Mouse (Mus musculus): Measurements from ENCODE around the gene Kdr.

Kdr gene

DNA sequence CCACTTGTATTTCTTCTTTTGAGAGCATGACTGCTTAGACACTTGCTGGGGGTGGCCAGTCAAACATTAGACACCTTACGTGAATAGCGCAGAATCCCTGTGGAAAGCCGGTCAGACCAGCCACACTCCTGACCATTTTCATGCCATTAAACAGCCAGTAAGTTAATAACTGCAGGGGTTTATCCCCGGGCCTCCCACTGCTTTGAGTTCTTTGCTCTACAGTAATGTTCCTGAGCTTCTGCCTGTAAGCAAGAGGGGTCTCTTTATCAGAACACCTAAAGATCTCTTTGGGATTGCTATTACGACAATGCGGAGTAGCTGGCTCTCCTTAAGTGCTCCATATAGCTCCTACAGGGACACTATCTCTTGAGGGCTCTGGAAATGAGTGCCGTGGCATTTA is 58.7 kb downstream of the Kdr start:
- no peak for DNase-seq (ENCODE audit: low spot score in 2 of 2)

DNA sequence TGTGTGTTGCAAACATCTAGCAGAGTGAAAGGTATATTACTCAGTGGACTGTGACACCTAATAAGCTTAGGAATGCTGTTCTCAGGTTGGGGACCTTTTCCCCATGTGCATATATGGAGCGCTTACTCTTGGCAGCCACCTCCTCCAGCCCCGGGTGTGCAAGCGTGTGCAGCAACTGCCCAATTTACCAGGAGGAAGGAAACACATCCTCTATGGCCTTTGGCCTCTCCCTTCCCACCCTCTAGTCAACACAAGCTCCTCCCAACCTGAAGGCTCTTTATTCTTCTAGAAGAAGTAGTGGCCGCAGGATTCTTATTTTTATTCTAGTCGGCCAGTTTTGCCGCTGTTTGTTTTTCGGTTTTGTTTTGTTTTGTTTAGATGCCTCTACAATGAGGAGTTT is 60.1 kb downstream of the Kdr start:
- no peak for DNase-seq (ENCODE audit: low spot score in 2 of 2)

- no peak for DNase-seq (ENCODE audit: low spot score in 2 of 2)
Observed at GRCm38 (mm10) chr5:75917231-75917630, 61.0 kb downstream of the Kdr start.

GRCm38 (mm10) chr5:75906102-75906501 is 72.2 kb downstream of the Kdr start:
- no peak for DNase-seq (ENCODE audit: low spot score in 2 of 2)

DNA sequence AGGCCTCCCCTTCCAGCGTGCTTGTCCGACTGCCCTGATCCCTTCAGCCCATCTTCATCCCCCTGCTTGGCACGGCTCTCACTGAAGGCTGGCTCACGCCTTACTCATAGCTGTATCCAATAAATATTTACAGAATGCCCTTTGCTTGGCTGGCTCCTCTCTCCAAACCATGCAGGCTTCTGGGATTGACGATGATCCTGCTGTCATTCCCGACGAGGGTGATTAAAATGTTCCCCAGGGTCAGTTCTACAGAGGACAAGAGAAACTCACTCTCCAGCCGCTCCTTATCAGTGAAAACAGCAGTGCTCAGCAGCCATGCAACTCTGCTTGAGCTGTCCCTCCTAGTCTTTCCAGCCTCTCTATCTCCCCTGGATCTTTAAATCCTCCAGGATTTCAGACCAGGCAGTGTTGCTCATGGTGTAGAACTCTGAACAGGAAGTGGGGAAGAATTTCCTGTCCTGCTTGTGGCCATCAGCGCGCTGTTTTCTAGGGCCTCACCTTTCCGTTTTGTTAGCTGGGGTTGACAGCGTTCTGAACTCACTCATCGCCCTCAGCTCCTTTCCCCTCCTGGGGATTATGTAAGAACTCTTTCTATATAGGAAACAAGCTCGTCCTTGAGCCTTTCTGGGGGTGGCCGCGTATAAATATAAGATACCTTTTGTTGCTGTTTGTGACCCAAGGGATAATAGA is 77.9 kb downstream of the Kdr start:
- no peak for DNase-seq (ENCODE audit: low spot score in 2 of 2)

DNA sequence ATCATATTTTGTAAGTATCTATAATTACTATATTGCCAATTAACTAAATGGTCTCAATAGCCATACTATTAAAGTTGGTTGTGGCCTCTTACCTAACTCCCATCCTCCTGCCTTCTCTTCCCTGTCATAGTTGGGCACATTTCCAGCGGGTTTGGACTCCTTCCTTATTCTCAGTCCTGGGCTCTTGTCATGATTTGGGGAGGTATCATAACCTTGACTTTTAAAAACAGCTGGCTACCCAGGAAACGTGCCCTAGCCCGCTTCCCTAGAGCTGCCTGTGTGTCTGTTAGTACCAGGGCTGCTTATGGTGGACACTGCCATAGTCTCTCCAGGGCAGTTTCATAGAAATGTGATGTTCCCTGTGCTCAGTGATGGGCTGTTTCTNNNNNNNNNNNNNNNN is 82.9 kb downstream of the Kdr start:
- DNase-seq (ENCODE audit: low spot score in 2 of 2): no peak

DNA sequence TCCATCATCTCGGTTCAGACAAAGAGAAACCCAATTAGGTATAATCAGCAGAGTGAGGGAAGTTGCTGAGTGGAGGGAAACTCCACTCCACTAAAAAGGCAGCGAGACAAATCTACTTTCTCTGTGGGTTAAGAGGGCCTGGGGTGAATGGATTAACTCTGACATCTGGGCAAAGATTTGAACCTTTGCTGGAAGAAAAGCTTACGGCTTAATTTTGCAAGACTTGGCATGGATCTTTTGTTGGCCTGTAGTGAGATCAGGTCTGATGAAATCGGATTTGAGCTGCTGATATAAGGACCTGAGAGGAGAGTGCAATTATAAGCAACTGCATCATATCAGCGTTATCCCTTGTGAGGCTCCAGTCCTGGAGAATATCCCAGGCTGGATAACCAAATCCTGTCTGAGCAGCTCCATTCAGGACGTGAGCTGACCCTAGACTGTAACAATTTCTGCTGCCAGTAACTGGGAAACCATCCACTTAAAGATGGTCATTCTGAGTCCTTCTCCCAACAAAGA is 85.2 kb downstream of the Kdr start:
- DNase-seq (ENCODE audit: low spot score in 2 of 2): no peak

Measured in thymus, postnatal 10 days (tissue).